ENCODE assay signal across 8 mouse cellular contexts in the genomic region with DNA sequence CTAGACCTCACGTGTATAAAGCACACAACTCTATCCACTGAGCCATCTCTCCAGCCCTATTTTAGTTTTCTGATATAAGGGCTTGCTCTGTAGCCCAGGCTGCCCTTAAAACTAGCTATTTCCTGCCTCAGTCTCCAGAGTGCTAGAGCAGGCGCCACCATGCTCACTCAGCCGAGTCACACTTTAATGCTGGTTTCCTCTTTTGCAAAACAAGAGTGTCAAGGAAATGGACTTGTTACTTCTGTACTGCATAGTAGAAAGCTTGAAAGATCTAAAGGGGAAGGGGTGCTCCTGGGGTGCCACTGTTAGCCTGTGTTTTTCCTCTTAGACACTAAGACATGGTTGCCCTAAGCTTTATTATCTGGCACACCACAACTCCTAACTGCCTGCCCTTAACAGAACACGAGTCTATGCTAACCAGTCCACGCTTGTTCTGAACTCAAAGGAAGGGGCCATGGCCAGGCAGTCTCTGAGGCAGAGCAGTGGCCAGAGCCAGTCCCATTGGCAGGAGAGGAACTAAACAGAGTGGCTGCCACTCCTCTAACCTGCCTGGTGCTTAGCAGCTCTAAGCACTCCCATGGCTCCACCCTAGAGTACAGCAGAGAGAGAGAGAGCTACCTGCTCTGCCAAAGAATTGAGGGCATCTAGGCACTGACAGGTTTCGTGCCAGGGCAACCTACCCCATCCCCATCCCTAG. TPM values are rescaled to one million over a fixed set of nuclear protein-coding genes. Genes with fewer than 3 reads are reported as not detected.
DNase-seq lines count a peak whose midpoint lies in the region; ATAC-seq lines count a peak whose summit lies in the region.

No protein-coding gene starts in this region.

- H3K27ac ChIP-seq in heart, embryonic 16.5 days (ENCODE audit: low read length) = peak overlapping the region; percentile 85
- peak overlapping the region; percentile 73 for H3K27ac ChIP-seq in intestine, embryonic 16.5 days (ENCODE audit: low read length)

- DNase-seq in heart, postnatal 14 days = no peak
- no peak for DNase-seq in Muller cell, postnatal 12 days (ENCODE audit: inconsistent ontology term)
- no peak for DNase-seq in gastrocnemius, postnatal 14 days
- no peak for DNase-seq in retina, embryonic 14.5 days (ENCODE audit: low spot score)

- no peak for ATAC-seq in heart, embryonic 16.5 days (replicated peaks; ENCODE audit: extremely low read depth, insufficient read depth, low FRiP score)
- peak; percentile 31 for ATAC-seq in CD4-positive, CD25-positive, alpha-beta regulatory T cell, adult 4 months
- ATAC-seq in intestine, embryonic 16.5 days = peak; percentile 42
- ATAC-seq in megakaryocyte-erythroid progenitor cell, adult 5-6 weeks (replicated peaks; ENCODE audit: low FRiP score, low TSS enrichment, poor library complexity, severe bottlenecking) = peak; percentile 23

- no peak overlapping the region for H3K4me3 ChIP-seq in heart, embryonic 16.5 days (ENCODE audit: low read length)
- H3K4me3 ChIP-seq in intestine, embryonic 16.5 days (ENCODE audit: low read length) = no peak overlapping the region

- peaks cover 50% of the 10 kb centered on the region for H3K4me1 ChIP-seq in heart, embryonic 16.5 days (ENCODE audit: control insufficient read depth, insufficient read depth, low read length)
- peaks cover 63% of the 10 kb centered on the region for H3K4me1 ChIP-seq in intestine, embryonic 16.5 days (ENCODE audit: control insufficient read depth, insufficient read depth, low read length)

- H3K9me3 ChIP-seq in heart, embryonic 16.5 days (replicated peaks; ENCODE audit: control insufficient read depth, low read length) = no peaks in the 10 kb centered on the region
- no peaks in the 10 kb centered on the region for H3K9me3 ChIP-seq in intestine, embryonic 16.5 days (ENCODE audit: control insufficient read depth, low read length)

- H3K9ac ChIP-seq in heart, embryonic 16.5 days (ENCODE audit: low read length) = peak overlapping the region; percentile 44; the same call in 1 of the 2 replicates
- peak overlapping the region; percentile 41 for H3K9ac ChIP-seq in intestine, embryonic 16.5 days (ENCODE audit: low read depth, low read length)

- intact Hi-C loops in heart, postnatal 14 days (cut with DNase I) = no loop called here
- intact Hi-C loops in gastrocnemius, postnatal 14 days (cut with DNase I; ENCODE audit: low total_unique reads) = no loop called here

- 69% methylated on average over 6 of the region's 6 CpGs for WGBS in heart, embryonic 16.5 days
- 76% methylated on average over 6 of the region's 6 CpGs for WGBS in intestine, embryonic 16.5 days

- H3K27me3 ChIP-seq in heart, embryonic 16.5 days (ENCODE audit: control insufficient read depth, insufficient read depth, low read length) = no peaks in the 10 kb centered on the region
- H3K27me3 ChIP-seq in intestine, embryonic 16.5 days (replicated peaks; ENCODE audit: control insufficient read depth, insufficient read depth, low read length) = no peaks in the 10 kb centered on the region

- no peak overlapping the region for H3K4me2 ChIP-seq in heart, embryonic 16.5 days (ENCODE audit: low read depth, low read length)
- H3K4me2 ChIP-seq in intestine, embryonic 16.5 days (ENCODE audit: low read depth, low read length) = 0 out of 2 replicates have a peak overlapping the region, but pooled peaks have one; percentile 8

- H3K36me3 ChIP-seq in heart, embryonic 16.5 days (ENCODE audit: control insufficient read depth, insufficient read depth) = no peaks in the 10 kb centered on the region
- H3K36me3 ChIP-seq in intestine, embryonic 16.5 days (ENCODE audit: control insufficient read depth, insufficient read depth, low read length) = no peaks in the 10 kb centered on the region

RNA-seq across cellular contexts. Expression of a gene that starts 6.3 kb away (rescaled TPM):
- 11.8 and 15.5 TPM in 2 replicates for polyA plus RNA-seq in heart, embryonic 16.5 days (2015; fragmentation: Nextera tagmentation; extraction: Ambion mirVana)
- total RNA-seq in heart, postnatal 14 days (2021) = 10 to 100 TPM; 54.1 to 59.4 TPM
- polyA plus RNA-seq in CD4-positive, CD25-positive, alpha-beta regulatory T cell, adult 4 months (2017; shearing (Covaris generic)) = 100 to 1,000 TPM in 1 of 2 experiments, 10 to 100 TPM in 1; 93.7 to 101 TPM
- polyA plus RNA-seq in intestine, embryonic 16.5 days (2015; fragmentation: Nextera tagmentation; extraction: Ambion mirVana) = 15.3 and 15.4 TPM in 2 replicates
- 103 and 118 TPM in 2 replicates for total RNA-seq in megakaryocyte-erythroid progenitor cell, adult 5-6 weeks (2014; fragmentation: Nextera tagmentation)
- 81.8 and 93.1 TPM in 2 replicates for total RNA-seq in megakaryocyte-erythroid progenitor cell, adult 5-6 weeks (2017)
- 10 to 100 TPM; 31.8 to 36.4 TPM for total RNA-seq in gastrocnemius, postnatal 14 days (2021)

RNA-seq across cellular contexts. Expression of a gene that starts 16.8 kb away (rescaled TPM):
- 1.4 and 2.4 TPM in 2 replicates for polyA plus RNA-seq in heart, embryonic 16.5 days (2015; fragmentation: Nextera tagmentation; extraction: Ambion mirVana)
- 1 to 10 TPM; 1.0 to 1.4 TPM for total RNA-seq in heart, postnatal 14 days (2021)
- polyA plus RNA-seq in CD4-positive, CD25-positive, alpha-beta regulatory T cell, adult 4 months (2017; shearing (Covaris generic)) = 1 to 10 TPM; 2.4 to 2.5 TPM
- polyA plus RNA-seq in intestine, embryonic 16.5 days (2015; fragmentation: Nextera tagmentation; extraction: Ambion mirVana) = 4.1 and 4.6 TPM in 2 replicates
- total RNA-seq in megakaryocyte-erythroid progenitor cell, adult 5-6 weeks (2014; fragmentation: Nextera tagmentation) = 1.0 and 2.2 TPM in 2 replicates
- total RNA-seq in megakaryocyte-erythroid progenitor cell, adult 5-6 weeks (2017) = 0.61 TPM in 1 of 2 replicates, not detected in the other
- total RNA-seq in gastrocnemius, postnatal 14 days (2021) = under 1 TPM; 0.62 to 0.90 TPM

RNA-seq across cellular contexts. Expression of a gene that starts 30.7 kb away (rescaled TPM):
- polyA plus RNA-seq in heart, embryonic 16.5 days (2015; fragmentation: Nextera tagmentation; extraction: Ambion mirVana) = 8.3 and 11.6 TPM in 2 replicates
- total RNA-seq in heart, postnatal 14 days (2021) = 1 to 10 TPM; 7.2 to 9.9 TPM
- polyA plus RNA-seq in CD4-positive, CD25-positive, alpha-beta regulatory T cell, adult 4 months (2017; shearing (Covaris generic)) = 10 to 100 TPM in 1 of 2 experiments, 1 to 10 TPM in 1; 8.1 to 15.9 TPM
- polyA plus RNA-seq in intestine, embryonic 16.5 days (2015; fragmentation: Nextera tagmentation; extraction: Ambion mirVana) = 31.8 and 33.6 TPM in 2 replicates
- 5.9 and 27.6 TPM in 2 replicates for total RNA-seq in megakaryocyte-erythroid progenitor cell, adult 5-6 weeks (2014; fragmentation: Nextera tagmentation)
- 7.0 and 8.6 TPM in 2 replicates for total RNA-seq in megakaryocyte-erythroid progenitor cell, adult 5-6 weeks (2017)
- 1 to 10 TPM; 2.6 to 4.4 TPM for total RNA-seq in gastrocnemius, postnatal 14 days (2021)
